Mouse (Mus musculus) liver, postnatal 0 days (tissue): ENCODE measurements around the gene Dusp27.

Experiments used
- CTCF ChIP-seq: sonication (generic); IDR thresholded peaks from 2 replicates; pipeline ENCODE4 v1.5.1; 2016; ENCODE audit warnings: antibody characterized with exemption, low read depth
- EP300 ChIP-seq: IDR thresholded peaks from 2 replicates; pipeline ENCODE4 v1.6.1; 2016; ENCODE audit warnings: antibody characterized with exemption, low read depth, mild to moderate bottlenecking

- TF ChIP-seq EP300 (no peak), CTCF (no peak)
These were observed 30.0 kb upstream of the Dusp27 start for GRCm38 (mm10) chr1:166157712-166158111.
